Mouse (Mus musculus) right cerebral cortex, adult 18-20 months (tissue): ENCODE results near the gene Vwce.

Source experiments
- DNase-seq: peaks from one replicate; pipeline ENCODE4 v3.0.0; 2022; ENCODE audit warnings: mixed read lengths

The Vwce gene

DNA sequence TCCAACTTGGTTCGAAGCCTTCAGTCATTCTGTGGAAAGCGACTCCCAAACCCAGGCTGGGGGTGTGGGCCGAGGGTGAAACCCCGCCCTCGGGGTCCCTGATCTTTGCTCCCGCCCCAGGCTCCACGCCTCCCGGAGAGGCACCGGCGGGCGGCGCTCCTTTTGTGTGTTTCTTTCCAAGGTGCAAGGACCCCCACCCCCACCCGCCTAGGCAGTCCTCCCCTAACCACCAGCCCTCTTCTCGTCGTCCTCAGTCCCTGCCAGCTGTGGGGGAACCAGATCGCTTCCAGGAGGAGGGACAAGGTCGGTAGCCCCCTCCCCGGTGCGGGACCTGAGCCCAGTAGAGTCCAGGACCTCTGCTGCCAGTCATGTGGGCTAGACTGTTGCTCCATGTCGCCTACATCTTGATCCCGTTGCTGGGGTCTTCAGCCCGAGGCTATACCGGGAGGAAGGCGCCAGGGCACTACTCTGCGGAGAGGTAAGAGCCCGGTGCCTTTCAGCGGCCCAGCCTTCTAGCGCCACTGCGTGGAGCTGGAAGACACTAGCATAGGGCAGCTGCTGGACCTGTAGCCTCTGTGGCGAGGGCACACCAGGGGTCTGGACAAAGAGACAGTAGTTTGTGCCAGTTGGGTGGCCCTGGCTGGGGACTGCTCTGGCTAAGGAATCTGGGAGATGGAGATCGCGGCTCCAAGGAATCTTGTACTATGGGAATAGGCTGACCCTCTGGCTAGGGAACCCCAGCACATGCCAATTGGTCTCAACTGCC lies at the start of gene Vwce:
Gene Vwce, plus strand, starts transcription at position 108 of the 766 bp plus-strand sequence.
- peak; percentile 37 for DNase-seq

DNA sequence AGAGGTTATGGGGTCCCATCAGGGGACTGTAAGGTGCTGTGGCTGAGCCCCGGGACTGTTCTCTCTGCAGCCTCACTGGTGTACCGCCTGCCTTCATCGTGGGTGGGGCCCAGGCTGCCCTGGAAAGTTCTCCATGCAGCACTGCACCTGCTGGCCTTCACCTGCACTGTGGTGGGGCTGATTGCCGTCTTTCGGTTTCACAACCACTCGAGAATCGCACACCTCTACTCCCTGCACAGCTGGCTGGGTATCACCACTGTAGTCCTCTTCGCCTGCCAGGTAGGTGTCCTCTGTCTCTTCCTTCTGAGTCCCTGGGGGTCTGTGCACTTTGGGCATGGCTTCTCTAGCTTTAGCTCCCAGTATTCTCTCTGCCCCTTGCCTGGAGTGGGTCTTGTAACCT lies 48.9 kb upstream of the Vwce start:
- no peak for DNase-seq

- DNase-seq: no peak
Observed at GRCm38 (mm10) chr19:10587231-10587630, 46.8 kb upstream of the Vwce start.

DNA sequence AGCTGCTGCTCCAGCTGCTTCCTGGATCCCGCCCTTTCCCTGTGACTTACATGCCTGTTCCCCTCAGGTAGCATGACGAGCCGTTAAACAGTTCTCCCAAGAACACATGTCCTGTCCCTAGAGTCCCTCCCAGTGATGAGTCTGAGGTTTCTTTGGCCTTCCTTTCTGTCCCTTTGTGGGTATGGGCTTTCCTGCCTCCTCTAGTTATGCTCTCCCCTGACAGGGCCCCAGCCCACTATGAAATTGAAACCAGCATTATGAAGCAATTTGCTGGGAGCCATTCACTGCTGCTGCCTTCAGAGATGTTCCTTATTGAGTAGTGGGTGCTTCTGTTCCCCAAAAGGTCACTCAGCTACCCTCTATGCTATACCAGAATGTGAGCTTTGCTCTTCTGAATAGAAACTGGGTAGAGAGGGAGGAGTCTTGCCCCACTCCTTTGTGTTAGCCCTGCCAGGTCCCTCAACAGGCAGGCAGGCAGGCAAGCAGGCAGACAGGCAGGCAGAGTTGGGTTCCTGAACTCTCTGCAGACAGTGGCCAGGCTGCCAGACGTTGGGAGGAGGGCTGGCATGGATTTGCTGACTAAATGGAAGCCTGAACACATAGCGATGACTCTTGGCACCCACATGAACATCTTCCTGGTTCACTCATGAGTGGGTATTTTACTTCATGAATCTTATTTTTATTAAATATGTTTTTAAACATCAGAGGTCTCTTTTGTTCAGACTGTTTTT lies 44.7 kb upstream of the Vwce start:
- DNase-seq: no peak

DNA sequence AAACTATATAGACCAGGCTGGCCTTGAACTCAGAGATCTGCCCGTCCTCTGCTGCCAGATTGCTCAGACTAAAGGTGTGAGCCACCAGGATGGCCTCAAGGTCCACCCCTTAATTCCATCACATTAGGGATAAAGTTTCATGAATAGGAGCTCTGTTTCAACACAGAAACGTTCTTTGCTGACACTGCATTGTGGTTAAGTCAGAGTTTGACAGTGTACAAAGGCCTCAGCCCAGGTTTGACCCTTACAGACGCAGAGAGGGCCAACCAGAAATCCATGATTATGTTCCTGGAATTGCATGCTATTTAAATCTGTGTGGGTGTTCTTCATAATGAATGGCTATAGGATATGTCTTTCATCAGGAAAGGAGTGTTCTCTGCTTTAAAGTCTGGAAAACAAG lies 43.7 kb upstream of the Vwce start:
- no peak for DNase-seq

DNA sequence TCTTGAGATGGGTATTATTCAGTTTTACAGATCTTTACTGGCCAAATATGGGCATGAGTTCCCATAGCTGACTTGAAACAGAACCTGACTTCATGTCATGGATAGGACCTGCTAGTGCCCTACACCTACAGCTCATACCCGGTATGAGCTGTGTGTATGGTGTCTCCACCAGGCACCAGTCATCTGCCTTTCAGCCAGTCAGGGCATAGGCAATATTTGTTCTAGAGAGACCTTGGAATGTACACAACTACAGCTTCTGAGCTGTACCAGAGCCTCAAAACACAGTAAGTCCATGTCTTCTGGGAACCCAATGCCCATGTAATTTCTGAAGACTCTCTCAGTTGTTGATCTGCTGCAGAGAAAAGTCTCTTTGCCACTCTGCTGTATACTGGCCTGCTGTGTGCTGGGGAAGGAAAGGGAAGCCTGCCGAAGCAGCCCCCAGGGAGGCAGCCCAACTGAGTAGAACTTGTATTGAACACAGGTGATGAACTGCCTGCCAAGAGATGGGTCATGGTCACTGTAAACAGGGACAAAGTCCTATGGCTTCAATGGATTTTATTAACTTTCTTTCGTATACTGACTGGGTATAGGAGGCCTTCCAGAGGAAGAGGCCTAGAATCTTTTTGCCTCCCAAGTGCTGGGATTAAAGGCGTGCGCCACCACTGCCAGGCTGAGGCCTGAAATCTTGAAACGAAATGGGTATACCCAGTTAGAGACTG lies 42.2 kb upstream of the Vwce start:
- no peak for DNase-seq

DNA sequence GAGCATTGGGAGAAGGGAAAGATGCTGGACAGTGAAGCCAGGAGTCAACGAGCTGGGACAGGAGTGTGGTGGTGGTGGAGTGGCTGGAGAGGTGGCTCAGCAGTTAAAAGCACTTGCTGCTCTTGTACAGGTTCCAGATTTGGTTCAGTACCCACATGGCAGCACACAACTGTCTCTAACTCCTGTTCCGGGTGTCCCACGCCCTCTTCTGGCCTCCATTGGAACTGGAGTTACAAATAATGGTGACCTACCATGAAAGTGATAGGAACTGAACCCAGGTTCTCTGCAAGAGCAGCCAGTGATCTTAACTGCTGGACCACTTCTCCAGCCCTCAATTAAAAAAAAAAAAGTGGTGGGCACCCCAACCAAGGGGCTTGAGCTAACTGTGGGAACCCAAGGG lies 35.8 kb upstream of the Vwce start:
- DNase-seq: no peak

DNA sequence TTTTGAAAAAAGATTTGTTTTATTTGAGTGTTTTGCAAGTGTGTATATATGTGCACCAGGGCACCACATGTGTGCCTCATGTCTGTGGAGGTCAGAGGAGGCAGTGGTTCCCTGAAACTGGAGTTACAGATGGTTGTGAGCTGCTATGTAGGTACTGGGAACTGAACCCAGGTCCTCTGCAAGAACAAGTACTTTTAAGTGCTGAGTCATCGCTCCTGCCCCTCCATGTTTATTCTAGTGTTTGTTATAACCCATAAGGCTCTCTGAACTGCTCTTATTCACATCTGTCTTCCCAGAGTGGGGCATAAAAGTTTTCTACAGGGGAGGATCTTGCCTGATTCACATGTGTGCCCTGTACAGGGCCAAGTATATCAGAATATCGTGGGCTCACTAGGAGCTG lies 34.4 kb upstream of the Vwce start:
- no peak for DNase-seq

- DNase-seq: no peak
Observed at GRCm38 (mm10) chr19:10602247-10602769, 31.7 kb upstream of the Vwce start.

DNA sequence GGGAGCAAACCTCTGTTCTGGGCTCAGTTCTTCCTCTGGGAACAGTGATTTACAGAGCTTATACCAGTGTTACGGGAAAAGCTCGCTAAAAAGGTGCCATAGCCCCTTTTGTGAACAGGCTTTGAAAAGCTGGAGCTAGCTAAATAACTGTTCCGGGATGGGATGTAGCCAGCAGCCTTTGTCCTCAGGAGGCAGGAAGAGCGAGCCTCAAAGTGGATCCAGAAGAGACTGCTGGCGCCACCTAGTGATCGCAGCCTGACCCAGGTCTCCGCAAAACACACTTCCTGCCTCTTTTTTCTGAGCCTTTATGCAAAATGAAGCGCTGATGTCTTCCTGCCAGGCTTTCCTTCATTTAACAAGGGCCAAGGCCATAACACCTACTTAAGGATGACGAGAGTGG lies 31.2 kb upstream of the Vwce start:
- peak; percentile 85 for DNase-seq

- DNase-seq: no peak
Observed at GRCm38 (mm10) chr19:10603660-10604523, 30.1 kb upstream of the Vwce start.

- DNase-seq: no peak
Observed at GRCm38 (mm10) chr19:10604534-10604933, 29.5 kb upstream of the Vwce start.

DNA sequence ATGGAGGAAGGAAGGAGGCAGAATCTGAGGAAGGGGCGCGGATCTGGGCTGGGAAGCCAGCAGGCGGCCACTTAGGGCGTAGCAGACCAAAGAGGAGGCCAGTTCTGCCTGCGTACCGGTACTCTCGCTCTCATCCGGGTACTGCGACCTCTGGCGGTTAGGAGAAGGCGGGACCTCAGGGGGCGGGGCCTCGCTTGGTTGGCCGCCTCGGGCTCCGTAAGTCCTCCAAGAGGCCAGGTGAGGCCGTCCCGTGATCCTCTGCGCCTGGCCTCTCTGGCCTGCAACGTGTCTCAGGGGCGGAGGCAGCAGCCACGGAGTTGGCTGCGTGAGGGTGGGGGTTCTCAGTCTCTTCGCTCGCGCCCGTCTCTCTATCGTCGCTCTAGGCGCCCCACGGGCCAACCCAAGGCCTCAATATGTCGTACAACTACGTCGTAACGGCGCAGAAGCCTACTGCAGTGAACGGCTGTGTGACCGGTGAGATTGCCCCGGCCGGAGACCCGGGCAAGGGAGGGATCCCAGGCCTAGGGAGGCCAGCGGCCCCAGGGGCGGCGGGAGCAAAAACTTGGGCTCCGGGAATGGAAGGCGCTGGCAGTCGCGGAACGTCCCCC lies 28.6 kb upstream of the Vwce start, which contains the start of the genes Ddb1 and Tkfc:
Gene Ddb1, plus strand, starts transcription at position 35 of the 608 bp plus-strand sequence.
Gene Tkfc, minus strand, starts transcription at position 362 of the 608 bp plus-strand sequence.
- DNase-seq: peak; percentile 99

GRCm38 (mm10) chr19:10605901-10606622 lies 28.0 kb upstream of the Vwce start:
- no peak for DNase-seq

DNA sequence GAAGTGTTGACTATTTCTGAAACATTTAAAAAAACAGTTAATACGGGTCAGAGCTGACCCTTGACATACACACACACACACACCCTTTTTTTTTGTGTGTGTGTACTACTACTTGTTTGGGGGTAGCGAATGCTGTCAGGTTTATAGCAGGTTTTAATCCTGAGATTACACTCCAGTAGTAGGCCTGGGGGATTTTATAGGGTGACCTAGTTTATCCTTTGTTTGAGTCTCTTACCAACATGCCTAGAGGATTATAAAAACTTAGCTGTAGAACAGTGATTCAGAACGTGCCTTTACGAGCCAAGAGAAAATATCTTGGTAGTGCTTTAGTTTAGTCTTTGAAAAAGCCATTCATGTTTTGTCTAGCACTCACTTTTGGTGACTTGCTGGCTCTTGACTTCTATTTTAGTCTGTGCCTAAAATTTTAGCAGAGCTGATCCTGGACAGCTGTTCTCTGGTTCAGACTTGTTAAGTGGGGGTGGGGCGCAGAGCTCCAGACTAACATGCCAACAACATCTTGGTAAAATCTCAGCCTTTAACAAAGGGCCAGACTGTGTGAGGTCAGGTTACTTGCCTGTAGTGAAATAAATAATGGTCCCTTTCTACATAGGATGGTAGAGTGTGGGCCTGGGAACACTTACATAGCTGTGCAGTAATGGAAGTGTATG lies 25.3 kb upstream of the Vwce start:
- DNase-seq: no peak

DNA sequence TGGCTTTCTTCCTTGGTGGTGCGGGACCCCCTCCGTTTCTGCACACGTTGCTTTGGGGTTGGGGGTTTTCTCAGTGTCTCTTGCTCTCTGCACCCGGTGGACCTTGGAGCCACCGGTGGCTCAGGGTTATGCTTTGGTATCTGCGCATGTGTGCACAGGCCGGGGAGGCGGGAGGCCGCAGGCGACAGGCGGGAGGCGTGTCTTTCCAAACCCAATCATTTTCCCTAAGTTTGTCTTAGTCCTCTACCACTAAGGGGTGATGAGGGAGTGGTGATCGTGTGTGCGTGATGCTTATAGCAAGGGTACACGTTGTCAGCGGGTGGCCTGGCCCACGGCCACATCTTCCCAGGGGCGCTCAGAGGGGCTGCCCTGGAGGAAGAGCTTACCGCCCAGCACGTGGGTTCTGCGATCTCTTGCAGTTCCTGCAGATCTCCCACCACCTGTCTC lies 882 bp downstream of the Vwce start:
- DNase-seq: peak; percentile 72

- no peak for DNase-seq
Observed at GRCm38 (mm10) chr19:10637840-10638239, 3.8 kb downstream of the Vwce start.

- no peak for DNase-seq
Observed at GRCm38 (mm10) chr19:10640080-10640479, 6.1 kb downstream of the Vwce start.

GRCm38 (mm10) chr19:10640589-10641378 lies 6.8 kb downstream of the Vwce start:
- DNase-seq: no peak

- no peak for DNase-seq
Observed at GRCm38 (mm10) chr19:10645616-10646015, 11.6 kb downstream of the Vwce start.
